Mouse (Mus musculus) left cerebral cortex, postnatal 36 days (tissue): ENCODE measurements around the gene G3bp2. TPM values are rescaled to one million over a fixed set of nuclear protein-coding genes. Genes with fewer than 3 reads are reported as not detected.

Experiments used
- DNase-seq, 2 experiments: peaks; one replicate each; pipeline ENCODE4 v3.0.0; 2021 to 2022; ENCODE audit warnings: low spot score in 2 of 2, mixed read lengths in 1 of 2
- intact Hi-C: fragments of 180-260 bp; cut with DNase I; formaldehyde crosslinking; loops from one replicate; pipeline ENCODE4 v1.15.1; 2025
- total RNA-seq, 2 experiments: library from RNA; stranded (reverse); gene quantifications; 2 replicates each; pipeline ENCODE4 v1.2.3; 2021

G3bp2 gene
- total RNA-seq, 2 experiments from 2014 or later = 216 to 220 TPM

- intact Hi-C loops = no loop called here
Measured at GRCm38 (mm10) chr5:92103062-92103461, 19.5 kb upstream of the G3bp2 start.

GRCm38 (mm10) chr5:92101601-92102000 lies 18.1 kb upstream of the G3bp2 start:
- DNase-seq = no peak
- intact Hi-C loops = no loop called here

More at GRCm38 (mm10) chr5:92103062-92103461, 19.5 kb upstream of the G3bp2 start:
- DNase-seq = no peak

GRCm38 (mm10) chr5:92098351-92099109 lies 15.0 kb upstream of the G3bp2 start:
- DNase-seq = no peak
- intact Hi-C loops = no loop called here

- DNase-seq = no peak
- intact Hi-C loops = no loop called here
Measured at GRCm38 (mm10) chr5:92097779-92098178, 14.3 kb upstream of the G3bp2 start.

- no peak for DNase-seq
- intact Hi-C loops = no loop called here
Measured at GRCm38 (mm10) chr5:92096786-92097185, 13.3 kb upstream of the G3bp2 start.

GRCm38 (mm10) chr5:92094062-92094415 lies 10.5 kb upstream of the G3bp2 start:
- intact Hi-C loops = no loop called here
- DNase-seq = no peak

DNA sequence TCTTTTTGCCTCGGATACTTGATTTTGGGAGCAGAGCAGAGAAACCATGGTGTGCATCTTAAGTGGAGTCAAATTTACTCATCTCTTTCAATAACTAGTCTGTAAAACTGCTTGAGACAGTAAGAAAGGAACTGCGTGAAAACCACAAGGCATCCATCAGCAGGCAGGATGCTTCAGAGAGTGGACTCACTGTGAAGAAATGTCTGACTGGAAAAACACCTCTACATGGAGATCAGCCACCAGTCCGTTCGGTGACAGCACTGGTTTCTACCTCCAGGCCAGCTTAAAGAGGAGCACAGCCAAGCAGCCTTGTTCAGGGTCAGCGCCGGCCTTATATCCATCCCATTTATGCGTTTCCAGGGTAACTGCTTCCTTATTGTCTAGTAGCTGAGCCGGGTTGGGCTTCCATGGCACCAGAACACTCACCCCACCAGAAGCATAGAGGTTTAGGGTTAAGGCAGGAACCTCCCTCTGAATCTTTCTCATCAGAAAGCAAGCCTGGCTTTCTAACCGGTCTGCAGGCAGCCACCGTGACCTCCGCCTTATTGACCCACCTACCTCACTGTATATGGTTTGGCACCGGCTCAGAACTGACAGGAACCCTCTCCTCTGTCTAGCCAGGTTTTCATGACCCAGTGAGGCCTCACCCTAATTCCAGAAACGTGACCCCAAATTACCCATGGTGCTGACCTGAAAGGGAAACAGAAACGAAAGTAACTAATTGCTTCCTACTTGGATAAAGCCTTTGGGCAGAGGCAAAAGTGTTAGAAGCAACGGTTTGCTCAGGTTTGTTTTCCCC lies 9.9 kb upstream of the G3bp2 start:
- intact Hi-C loops = no loop called here
- no peak for DNase-seq

GRCm38 (mm10) chr5:92087469-92087868 lies 4.0 kb upstream of the G3bp2 start:
- DNase-seq = no peak
- intact Hi-C loops = no loop called here

- intact Hi-C loops = no loop called here
- no peak for DNase-seq
Measured at GRCm38 (mm10) chr5:92085821-92086550, 2.5 kb upstream of the G3bp2 start.

- intact Hi-C loops = no loop called here
- DNase-seq = no peak
Measured at GRCm38 (mm10) chr5:92085246-92085645, 1.7 kb upstream of the G3bp2 start.

DNA sequence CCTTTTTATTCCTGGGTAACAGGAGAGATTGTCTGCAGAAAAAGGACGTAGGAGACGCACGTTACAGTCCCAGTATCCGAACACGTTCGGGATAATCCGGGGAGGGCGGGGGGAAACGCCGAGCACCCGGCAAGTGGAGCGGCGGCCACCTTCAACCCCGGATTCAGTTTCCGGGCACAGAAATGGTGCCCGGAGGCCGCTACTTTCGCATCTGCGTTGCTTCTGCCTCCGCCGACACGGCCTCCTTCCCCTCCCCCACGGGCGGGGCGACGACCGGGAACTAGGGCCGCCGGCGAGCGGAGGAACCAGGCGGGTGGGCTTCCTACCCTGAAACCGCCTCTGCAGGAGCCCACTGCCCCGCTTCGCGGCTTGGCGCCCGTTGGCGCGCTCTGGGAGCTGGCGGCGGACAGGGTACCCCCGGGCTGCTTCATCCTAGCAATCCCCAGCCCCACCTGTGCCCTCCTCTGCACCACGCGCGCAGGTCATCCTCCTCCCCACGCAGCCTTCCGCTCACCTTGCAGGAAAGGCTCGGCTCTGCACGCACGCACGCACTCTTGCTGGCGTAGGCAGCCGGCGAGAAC lies 608 bp downstream of the G3bp2 start:
- DNase-seq = no peak
- intact Hi-C loops = loop anchor here (1.0 to 2.0 kb wide), 3 partner anchors 40 to 120 kb away; partner anchors contain the start of genes Cdkl2, Rchy1 and Uso1

GRCm38 (mm10) chr5:92081326-92081725 lies 2.2 kb downstream of the G3bp2 start:
- intact Hi-C loops = no loop called here
- no peak for DNase-seq

DNA sequence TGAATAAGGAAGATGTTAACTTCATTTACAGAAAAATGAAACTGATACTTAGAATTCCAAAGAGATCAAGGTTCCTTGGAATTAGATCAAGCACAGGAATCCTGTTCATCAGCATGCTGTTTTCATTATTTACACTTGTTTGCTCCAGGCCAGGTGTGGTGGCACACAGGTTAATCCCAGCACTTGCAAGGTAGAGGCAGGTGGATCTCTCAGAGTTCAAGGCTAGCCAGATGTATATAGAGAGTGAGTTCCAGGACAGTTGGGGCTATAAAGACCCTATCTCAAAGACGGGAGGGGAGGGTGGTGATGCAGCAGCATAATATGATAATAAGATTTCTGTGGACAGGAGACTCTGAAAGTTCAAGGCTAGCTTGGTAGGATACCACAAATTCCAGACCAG lies 3.1 kb downstream of the G3bp2 start:
- intact Hi-C loops = no loop called here
- DNase-seq = no peak

DNA sequence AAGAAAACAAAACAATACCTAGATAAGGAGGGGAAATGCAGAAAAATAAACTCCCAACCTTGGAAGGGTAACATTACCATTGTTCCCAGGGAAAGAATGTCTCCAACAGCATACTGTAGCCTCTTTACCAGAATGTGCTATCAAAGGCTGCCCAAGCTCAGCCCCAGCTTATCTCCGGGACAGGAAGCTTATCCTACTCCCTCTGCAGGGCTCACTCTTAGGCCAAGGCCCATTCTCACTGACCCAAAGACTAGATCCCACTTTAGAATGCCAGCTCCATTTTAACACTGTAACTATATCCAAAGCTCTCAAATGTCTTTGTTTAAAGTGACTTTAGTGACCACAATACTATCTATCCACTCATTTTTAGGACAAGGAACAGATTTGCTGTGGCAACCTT lies 4.2 kb downstream of the G3bp2 start:
- intact Hi-C loops = no loop called here
- no peak for DNase-seq

GRCm38 (mm10) chr5:92078751-92079150 lies 4.8 kb downstream of the G3bp2 start:
- DNase-seq = no peak
- intact Hi-C loops = no loop called here

- intact Hi-C loops = no loop called here
- DNase-seq = no peak
Measured at GRCm38 (mm10) chr5:92076273-92076672, 7.2 kb downstream of the G3bp2 start.

- DNase-seq = no peak
- intact Hi-C loops = no loop called here
Measured at GRCm38 (mm10) chr5:92074061-92074460, 9.5 kb downstream of the G3bp2 start.

- no peak for DNase-seq
- intact Hi-C loops = no loop called here
Measured at GRCm38 (mm10) chr5:92063192-92063591, 20.3 kb downstream of the G3bp2 start.

- intact Hi-C loops = no loop called here
Measured at GRCm38 (mm10) chr5:92052866-92053265, 30.7 kb downstream of the G3bp2 start.

GRCm38 (mm10) chr5:92050419-92050818 lies 33.1 kb downstream of the G3bp2 start:
- DNase-seq = no peak
- intact Hi-C loops = loop anchor here (1.0 kb wide), 1 partner anchor 9 kb away; no protein-coding TSS in a partner anchor

More at GRCm38 (mm10) chr5:92052866-92053265, 30.7 kb downstream of the G3bp2 start:
- DNase-seq = no peak
